Mouse (Mus musculus): ENCODE data around the gene Kctd6. TPM values are rescaled to one million over a fixed set of nuclear protein-coding genes. Genes with fewer than 3 reads are reported as not detected.

The Kctd6 gene
- polyA plus RNA-seq, 1 experiment from 2014 or later: 9.1 TPM

DNA sequence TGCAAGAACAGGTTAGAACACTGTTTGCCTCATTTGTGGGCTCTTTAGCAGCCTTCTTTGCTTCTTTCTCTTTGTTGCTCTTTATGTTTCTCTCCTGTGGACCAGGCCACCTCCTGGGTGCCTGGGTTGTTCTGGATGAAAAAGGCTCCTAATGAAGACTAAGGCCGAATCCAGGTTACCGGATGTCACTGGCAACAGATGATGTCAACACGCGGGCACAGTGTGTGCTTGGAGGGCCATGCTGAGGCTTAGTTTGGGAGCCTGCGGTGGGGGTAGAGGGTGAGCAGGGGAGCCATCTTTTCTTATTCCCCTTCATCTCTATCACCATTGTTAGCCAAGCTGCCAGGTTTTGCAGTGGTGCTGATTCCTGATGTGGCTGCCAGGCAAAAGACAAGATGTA lies 6.4 kb upstream of the Kctd6 start:
- DNase-seq (no peak), ATAC-seq (ENCODE audit: low FRiP score, low TSS enrichment) (no peak)
- no peaks in the 10 kb centered on the region for H3K4me1 ChIP-seq (ENCODE audit: control insufficient read depth, insufficient read depth, low read length)
- no peaks in the 10 kb centered on the region for H3K27me3 ChIP-seq (ENCODE audit: control insufficient read depth, insufficient read depth, low read length)
- H3K9ac ChIP-seq (replicated peaks; ENCODE audit: low read length): no peak overlapping the region
- 58% methylated on average over 5 of the region's 5 CpGs for WGBS
- H3K9me3 ChIP-seq (ENCODE audit: control insufficient read depth, low read length): no peaks in the 10 kb centered on the region
- no peaks in the 10 kb centered on the region for H3K36me3 ChIP-seq (ENCODE audit: control insufficient read depth, insufficient read depth, low read length)
- no peak overlapping the region for H3K4me2 ChIP-seq (ENCODE audit: low read length)
- H3K27ac ChIP-seq (replicated peaks; ENCODE audit: low read depth, low read length): no peak overlapping the region
- H3K4me3 ChIP-seq (replicated peaks; ENCODE audit: low read depth, low read length): no peak overlapping the region

DNA sequence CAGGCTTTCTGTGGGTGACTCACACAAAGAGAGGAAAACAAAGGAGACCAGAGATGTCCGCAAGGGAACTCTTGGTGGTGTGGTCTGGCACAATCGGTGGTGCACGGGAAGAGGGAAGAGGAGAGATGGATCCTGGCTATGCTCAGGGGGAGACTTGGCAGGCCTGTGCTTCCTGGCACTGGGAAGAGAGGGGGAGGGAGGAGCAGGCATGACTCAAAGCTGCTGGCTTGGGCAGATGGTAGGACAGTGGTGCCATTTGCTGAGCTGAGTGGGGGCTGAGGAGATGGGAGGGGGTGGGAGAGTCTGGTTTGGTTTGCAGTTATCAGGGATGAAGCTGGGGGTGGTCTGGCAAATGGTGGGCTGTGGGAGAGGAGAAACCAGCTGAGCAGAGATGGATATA lies 5.1 kb upstream of the Kctd6 start:
- no peaks in the 10 kb centered on the region for H3K9me3 ChIP-seq (ENCODE audit: control insufficient read depth, low read length)
- WGBS: 72% methylated on average over 3 of the region's 3 CpGs
- no peak overlapping the region for H3K4me3 ChIP-seq (replicated peaks; ENCODE audit: low read depth, low read length)
- no peak overlapping the region for H3K27ac ChIP-seq (replicated peaks; ENCODE audit: low read depth, low read length)
- no peak overlapping the region for H3K4me2 ChIP-seq (ENCODE audit: low read length)
- no peaks in the 10 kb centered on the region for H3K27me3 ChIP-seq (ENCODE audit: control insufficient read depth, insufficient read depth, low read length)
- ATAC-seq (ENCODE audit: low FRiP score, low TSS enrichment): no peak
- H3K4me1 ChIP-seq (ENCODE audit: control insufficient read depth, insufficient read depth, low read length): no peaks in the 10 kb centered on the region
- H3K9ac ChIP-seq (replicated peaks; ENCODE audit: low read length): no peak overlapping the region
- DNase-seq: no peak
- no peaks in the 10 kb centered on the region for H3K36me3 ChIP-seq (ENCODE audit: control insufficient read depth, insufficient read depth, low read length)

DNA sequence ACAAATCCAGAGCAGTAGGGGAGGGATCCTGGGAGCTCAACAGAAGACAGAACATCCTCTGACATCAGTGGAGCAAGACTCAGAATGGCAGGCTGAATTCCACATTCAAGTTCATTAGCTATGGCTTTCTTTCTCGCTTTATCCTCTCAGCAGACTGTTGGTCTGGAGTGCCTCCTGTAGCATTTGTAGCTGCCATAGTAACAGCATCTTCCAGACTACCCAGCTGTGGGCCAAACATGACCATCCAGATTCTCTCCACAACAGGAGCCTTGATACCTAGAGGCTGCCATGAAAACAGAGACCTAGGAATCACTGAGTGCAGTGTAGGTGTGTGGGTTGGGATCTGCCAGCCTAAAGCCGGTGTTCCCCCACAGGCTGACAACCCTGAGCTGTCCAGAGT lies 4.0 kb upstream of the Kctd6 start:
- H3K27ac ChIP-seq (replicated peaks; ENCODE audit: low read depth, low read length): no peak overlapping the region
- H3K9me3 ChIP-seq (ENCODE audit: control insufficient read depth, low read length): no peaks in the 10 kb centered on the region
- H3K27me3 ChIP-seq (ENCODE audit: control insufficient read depth, insufficient read depth, low read length): no peaks in the 10 kb centered on the region
- peaks cover 4% of the 10 kb centered on the region; the same call in 1 of the 2 replicates for H3K4me1 ChIP-seq (ENCODE audit: control insufficient read depth, insufficient read depth, low read length)
- H3K9ac ChIP-seq (replicated peaks; ENCODE audit: low read length): no peak overlapping the region
- no peak overlapping the region for H3K4me3 ChIP-seq (replicated peaks; ENCODE audit: low read depth, low read length)
- no peak overlapping the region for H3K4me2 ChIP-seq (ENCODE audit: low read length)
- ATAC-seq (ENCODE audit: low FRiP score, low TSS enrichment) (no peak), DNase-seq (no peak)
- 81% methylated on average over 2 of the region's 2 CpGs for WGBS
- no peaks in the 10 kb centered on the region for H3K36me3 ChIP-seq (ENCODE audit: control insufficient read depth, insufficient read depth, low read length)

- Histone ChIP-seq H3K4me1 (ENCODE audit: control insufficient read depth, insufficient read depth, low read length) (peaks cover 12% of the 10 kb centered on the region; the same call in 1 of the 2 replicates), H3K9ac (replicated peaks; ENCODE audit: low read length) (no peak overlapping the region), H3K27me3 (ENCODE audit: control insufficient read depth, insufficient read depth, low read length) (peaks cover 12% of the 10 kb centered on the region), H3K27ac (replicated peaks; ENCODE audit: low read depth, low read length) (no peak overlapping the region), H3K36me3 (ENCODE audit: control insufficient read depth, insufficient read depth, low read length) (no peaks in the 10 kb centered on the region), H3K4me3 (replicated peaks; ENCODE audit: low read depth, low read length) (no peak overlapping the region), H3K4me2 (ENCODE audit: low read length) (no peak overlapping the region), H3K9me3 (ENCODE audit: control insufficient read depth, low read length) (no peaks in the 10 kb centered on the region)
- no peak for DNase-seq
- 74% methylated on average over 2 of the region's 2 CpGs for WGBS
- no peak for ATAC-seq (ENCODE audit: low FRiP score, low TSS enrichment)
Measured at GRCm38 (mm10) chr14:8212996-8213395, 944 bp upstream of the Kctd6 start.

DNA sequence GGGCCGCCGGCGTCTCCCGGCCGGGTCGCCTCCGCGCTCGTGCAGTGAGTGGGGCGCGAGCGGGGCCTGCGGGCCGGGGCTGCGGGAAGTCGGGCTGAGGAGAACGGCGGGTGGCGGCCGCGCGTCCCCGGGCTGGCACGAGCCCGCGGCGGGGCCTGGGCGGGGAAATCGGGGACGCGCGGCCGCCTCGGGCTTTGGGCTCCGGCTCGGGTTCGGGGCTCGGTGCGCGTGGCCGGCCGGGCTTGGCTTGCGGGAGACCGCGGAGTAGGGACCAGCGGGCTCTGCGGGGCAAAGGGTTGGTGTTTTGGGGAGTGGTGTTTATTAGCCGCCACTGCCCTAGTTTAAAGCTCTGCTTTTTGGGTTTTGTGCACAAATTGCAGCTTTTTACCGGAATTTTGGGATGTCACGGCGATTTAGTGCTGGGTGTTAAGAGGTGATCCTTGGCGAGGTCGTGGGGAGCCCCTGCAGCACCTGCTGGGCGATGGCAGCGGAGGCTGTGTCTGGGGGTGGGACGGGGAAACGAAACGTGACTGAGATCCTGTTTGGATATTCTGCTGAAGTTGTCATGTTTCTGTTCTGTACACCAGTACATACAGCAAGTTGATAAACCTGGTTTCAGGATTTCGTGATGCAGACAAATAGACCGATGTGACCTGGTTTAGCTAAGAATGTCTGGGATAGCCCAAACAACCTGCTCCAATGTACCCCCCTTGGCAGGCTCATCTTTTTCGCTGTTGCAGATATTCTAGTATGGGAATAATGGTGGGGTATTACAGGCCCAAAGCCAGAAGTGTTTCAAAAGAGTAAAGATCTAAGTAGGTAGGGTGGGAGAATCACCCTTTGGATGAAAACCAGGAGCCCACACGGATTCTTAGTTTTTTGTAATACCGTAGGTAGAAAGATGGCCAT lies 613 bp downstream of the Kctd6 start:
- DNase-seq (peak; percentile 88), ATAC-seq (ENCODE audit: low FRiP score, low TSS enrichment) (peak; percentile 88)
- H3K4me1 ChIP-seq (ENCODE audit: control insufficient read depth, insufficient read depth, low read length): peaks cover 19% of the 10 kb centered on the region; the same call in 1 of the 2 replicates
- peak overlapping the region; percentile 92 for H3K27ac ChIP-seq (replicated peaks; ENCODE audit: low read depth, low read length)
- H3K4me3 ChIP-seq (replicated peaks; ENCODE audit: low read depth, low read length): peak overlapping the region; percentile 56
- no peaks in the 10 kb centered on the region for H3K9me3 ChIP-seq (ENCODE audit: control insufficient read depth, low read length)
- H3K4me2 ChIP-seq (ENCODE audit: low read length): peak overlapping the region; percentile 87
- H3K36me3 ChIP-seq (ENCODE audit: control insufficient read depth, insufficient read depth, low read length): no peaks in the 10 kb centered on the region
- H3K9ac ChIP-seq (replicated peaks; ENCODE audit: low read length): peak overlapping the region; percentile 79
- WGBS: 2% methylated on average over 62 of the region's 63 CpGs
- H3K27me3 ChIP-seq (ENCODE audit: control insufficient read depth, insufficient read depth, low read length): peaks cover 15% of the 10 kb centered on the region

DNA sequence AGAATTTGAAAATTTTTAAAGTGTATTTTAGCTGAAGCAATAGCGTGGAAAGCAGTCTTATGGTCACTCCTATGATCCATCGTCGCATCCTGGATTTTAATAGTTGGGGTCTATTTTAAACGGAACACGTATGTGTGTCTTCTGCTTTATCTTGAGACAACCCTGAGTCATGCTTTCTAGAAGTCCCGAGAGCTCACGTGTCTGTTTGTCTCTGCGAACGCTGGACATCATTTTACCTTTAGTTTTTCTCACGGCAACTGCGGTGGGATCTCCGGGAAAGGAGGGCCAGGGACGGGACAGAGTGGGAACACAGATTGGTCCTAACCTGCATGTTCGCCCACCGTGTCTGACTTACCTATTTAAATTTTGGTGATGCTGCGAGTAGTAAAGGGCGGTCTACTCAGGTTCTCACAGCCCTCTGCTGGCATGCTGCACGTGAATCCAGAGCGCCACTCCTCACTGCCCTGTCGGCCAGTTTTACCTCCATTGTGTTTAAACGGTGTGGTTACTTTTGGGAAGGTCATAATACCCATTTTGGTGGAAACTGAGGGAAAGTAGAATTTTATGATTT lies 1.4 kb downstream of the Kctd6 start:
- Histone ChIP-seq H3K9ac (replicated peaks; ENCODE audit: low read length) (peak overlapping the region; percentile 79; the same call in 1 of the 2 replicates), H3K9me3 (ENCODE audit: control insufficient read depth, low read length) (no peaks in the 10 kb centered on the region), H3K27ac (replicated peaks; ENCODE audit: low read depth, low read length) (no peak overlapping the region), H3K27me3 (ENCODE audit: control insufficient read depth, insufficient read depth, low read length) (peaks cover 15% of the 10 kb centered on the region), H3K4me1 (ENCODE audit: control insufficient read depth, insufficient read depth, low read length) (peaks cover 19% of the 10 kb centered on the region; the same call in 1 of the 2 replicates), H3K4me2 (ENCODE audit: low read length) (peak overlapping the region; percentile 87), H3K36me3 (ENCODE audit: control insufficient read depth, insufficient read depth, low read length) (no peaks in the 10 kb centered on the region), H3K4me3 (replicated peaks; ENCODE audit: low read depth, low read length) (peak overlapping the region; percentile 56)
- WGBS: 13% methylated on average over 21 of the region's 21 CpGs
- no peak for ATAC-seq (ENCODE audit: low FRiP score, low TSS enrichment)
- peak; percentile 39 for DNase-seq

DNA sequence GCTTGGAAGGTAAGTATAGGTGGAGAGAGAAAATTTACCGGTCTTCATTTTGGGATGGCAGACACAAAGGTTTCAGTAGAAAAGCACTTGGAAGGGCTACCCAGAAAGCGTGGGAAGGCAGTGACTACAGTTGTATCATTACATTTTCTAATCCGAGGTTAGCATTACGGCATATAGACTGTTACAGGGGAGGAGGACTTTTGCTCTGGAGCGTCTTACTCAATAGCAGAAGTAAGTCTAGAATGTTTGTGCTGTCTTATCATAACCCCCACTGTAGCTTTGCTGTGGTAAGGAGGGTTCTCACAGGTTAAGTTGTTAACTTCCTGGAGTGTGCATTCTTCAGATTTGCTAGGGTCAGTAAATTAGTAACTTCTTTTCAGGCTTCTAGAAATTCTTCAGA lies 2.2 kb downstream of the Kctd6 start:
- Histone ChIP-seq H3K9ac (replicated peaks; ENCODE audit: low read length) (no peak overlapping the region), H3K4me3 (replicated peaks; ENCODE audit: low read depth, low read length) (no peak overlapping the region)
- DNase-seq: no peak

GRCm38 (mm10) chr14:8218238-8218637 lies 4.3 kb downstream of the Kctd6 start:
- Histone ChIP-seq H3K27ac (replicated peaks; ENCODE audit: low read depth, low read length) (no peak overlapping the region), H3K9ac (replicated peaks; ENCODE audit: low read length) (no peak overlapping the region), H3K4me3 (replicated peaks; ENCODE audit: low read depth, low read length) (no peak overlapping the region), H3K27me3 (ENCODE audit: control insufficient read depth, insufficient read depth, low read length) (peaks cover 15% of the 10 kb centered on the region), H3K4me2 (ENCODE audit: low read length) (0 out of 2 replicates have a peak overlapping the region, but pooled peaks have one; percentile 18), H3K36me3 (ENCODE audit: control insufficient read depth, insufficient read depth, low read length) (peaks cover 7% of the 10 kb centered on the region; the same call in 1 of the 2 replicates), H3K9me3 (ENCODE audit: control insufficient read depth, low read length) (no peaks in the 10 kb centered on the region), H3K4me1 (ENCODE audit: control insufficient read depth, insufficient read depth, low read length) (peaks cover 19% of the 10 kb centered on the region; the same call in 1 of the 2 replicates)
- ATAC-seq (ENCODE audit: low FRiP score, low TSS enrichment) (no peak), DNase-seq (peak; percentile 8)
- WGBS: 23% methylated on average over 7 of the region's 7 CpGs

More for the DNA sequence above, 2.2 kb downstream of the Kctd6 start:
- Histone ChIP-seq H3K9me3 (ENCODE audit: control insufficient read depth, low read length) (no peaks in the 10 kb centered on the region), H3K27me3 (ENCODE audit: control insufficient read depth, insufficient read depth, low read length) (peaks cover 15% of the 10 kb centered on the region), H3K27ac (replicated peaks; ENCODE audit: low read depth, low read length) (no peak overlapping the region), H3K4me2 (ENCODE audit: low read length) (peak overlapping the region; percentile 87; the same call in 1 of the 2 replicates), H3K4me1 (ENCODE audit: control insufficient read depth, insufficient read depth, low read length) (peaks cover 19% of the 10 kb centered on the region; the same call in 1 of the 2 replicates), H3K36me3 (ENCODE audit: control insufficient read depth, insufficient read depth, low read length) (no peaks in the 10 kb centered on the region)
- WGBS: 67% methylated on average over 5 of the region's 5 CpGs
- no peak for ATAC-seq (ENCODE audit: low FRiP score, low TSS enrichment)
